Mouse (Mus musculus) thymus, adult 2 months (tissue): ENCODE measurements around the gene Kif11. TPM values are rescaled to one million over a fixed set of nuclear protein-coding genes. Genes with fewer than 3 reads are reported as not detected.

ENCODE experiments used
- DNase-seq: peaks from one replicate; pipeline ENCODE4 v3.0.0; 2021
- H3K27ac ChIP-seq: fragments of 200-500 bp; 2 replicates; pipeline ENCODE4 v1.5.1; 2012; ENCODE audit warnings: low read length, control low read depth; ENCODE audit not compliant: control insufficient read depth, insufficient read depth
- H3K27me3 ChIP-seq: fragments of 200-500 bp; 2 replicates; pipeline ENCODE4 v1.6.1; 2012; ENCODE audit warnings: mild to moderate bottlenecking, low read length, moderate library complexity, mixed read lengths; ENCODE audit not compliant: control insufficient read depth, insufficient read depth
- H3K36me3 ChIP-seq: fragments of 200-500 bp; 2 replicates; pipeline ENCODE4 v1.6.1; 2012; ENCODE audit warnings: mild to moderate bottlenecking, low read length, moderate library complexity; ENCODE audit not compliant: control insufficient read depth, insufficient read depth
- H3K4me1 ChIP-seq: fragments of 200-500 bp; replicated peaks from 2 replicates; pipeline ENCODE4 v1.6.1; 2012; ENCODE audit warnings: low read length; ENCODE audit not compliant: control insufficient read depth, insufficient read depth
- H3K4me3 ChIP-seq: fragments of 200-500 bp; 2 replicates; pipeline ENCODE4 v1.5.1; 2012; ENCODE audit warnings: mild to moderate bottlenecking, low read length, control low read depth, moderate library complexity; ENCODE audit not compliant: control insufficient read depth, insufficient read depth
- CTCF ChIP-seq: fragments of 200-500 bp; IDR thresholded peaks from 2 replicates; pipeline ENCODE4 v1.5.1; 2012; ENCODE audit warnings: mild to moderate bottlenecking, control low read depth, low read length, moderate library complexity, borderline replicate concordance; ENCODE audit not compliant: control insufficient read depth, poor library complexity, insufficient read depth; ENCODE audit errors: extremely low read depth
- POLR2A ChIP-seq: fragments of 200-500 bp; IDR thresholded peaks from 2 replicates; pipeline ENCODE4 v1.6.1; 2012; ENCODE audit warnings: mild to moderate bottlenecking, low read length, control low read depth, moderate library complexity; ENCODE audit not compliant: control insufficient read depth, poor library complexity, insufficient read depth; ENCODE audit errors: extremely low read depth
- WGBS: fragments of 180-500 bp; shearing (Covaris S2); methylation state at CpG from one replicate; pipeline ENCODE4 v1.1.7; 2018; 5-methylcytosine and 5-hydroxymethylcytosine counted together
- polyA plus RNA-seq: library from polyadenylated mRNA; depleted of rRNA; stranded (reverse); fragments of >200 nt; gene quantifications from 2 replicates; pipeline ENCODE4 v1.2.3, GENCODE M21; 2012

Kif11 gene
- polyA plus RNA-seq, 1 experiment: 22.5 TPM

GRCm38 (mm10) chr19:37437289-37437606 is 61.0 kb downstream of the Kif11 start:
- Histone ChIP-seq H3K27me3 (peaks cover 17% of the 10 kb centered on the region), H3K27ac (no peak overlapping the region), H3K4me1 (peaks cover 12% of the 10 kb centered on the region; the same call in 1 of the 2 replicates), H3K36me3 (no peaks in the 10 kb centered on the region), H3K4me3 (no peak overlapping the region)
- no peak for DNase-seq
- TF ChIP-seq POLR2A (no peak), CTCF (no peak)
- 36% methylated on average over 14 of the region's 14 CpGs for WGBS

- Histone ChIP-seq H3K27ac (no peak overlapping the region), H3K36me3 (no peaks in the 10 kb centered on the region), H3K27me3 (peaks cover 8% of the 10 kb centered on the region), H3K4me3 (no peak overlapping the region), H3K4me1 (peaks cover 1% of the 10 kb centered on the region; the same call in 1 of the 2 replicates)
- WGBS: 83% methylated on average over 4 of the region's 4 CpGs
- no peak for DNase-seq
- no peak for TF ChIP-seq POLR2A
- TF ChIP-seq CTCF: no peak
These were observed 64.0 kb downstream of the Kif11 start for GRCm38 (mm10) chr19:37440181-37440580.

GRCm38 (mm10) chr19:37440708-37441475 is 64.7 kb downstream of the Kif11 start:
- Histone ChIP-seq H3K36me3 (no peaks in the 10 kb centered on the region), H3K27ac (no peak overlapping the region), H3K4me3 (no peak overlapping the region), H3K27me3 (peaks cover 2% of the 10 kb centered on the region; the same call in 1 of the 2 replicates), H3K4me1 (no peaks in the 10 kb centered on the region)
- DNase-seq: no peak
- 95% methylated on average over 16 of the region's 16 CpGs for WGBS
- TF ChIP-seq CTCF: no peak
- no peak for TF ChIP-seq POLR2A

GRCm38 (mm10) chr19:37442524-37443286 is 66.5 kb downstream of the Kif11 start:
- no peak overlapping the region for H3K27ac ChIP-seq
- no peaks in the 10 kb centered on the region for H3K36me3 ChIP-seq
- no peak for DNase-seq
- WGBS: 24% methylated on average over 10 of the region's 10 CpGs
- H3K4me3 ChIP-seq: no peak overlapping the region
- no peaks in the 10 kb centered on the region for H3K27me3 ChIP-seq
- TF ChIP-seq POLR2A (no peak), CTCF (no peak)
- no peaks in the 10 kb centered on the region for H3K4me1 ChIP-seq

GRCm38 (mm10) chr19:37443631-37444140 is 67.5 kb downstream of the Kif11 start:
- Histone ChIP-seq H3K27ac (no peak overlapping the region), H3K27me3 (no peaks in the 10 kb centered on the region), H3K4me3 (no peak overlapping the region), H3K36me3 (no peaks in the 10 kb centered on the region), H3K4me1 (no peaks in the 10 kb centered on the region)
- WGBS: 15% methylated on average over 4 of the region's 4 CpGs
- no peak for TF ChIP-seq CTCF
- TF ChIP-seq POLR2A: no peak
- no peak for DNase-seq

DNA sequence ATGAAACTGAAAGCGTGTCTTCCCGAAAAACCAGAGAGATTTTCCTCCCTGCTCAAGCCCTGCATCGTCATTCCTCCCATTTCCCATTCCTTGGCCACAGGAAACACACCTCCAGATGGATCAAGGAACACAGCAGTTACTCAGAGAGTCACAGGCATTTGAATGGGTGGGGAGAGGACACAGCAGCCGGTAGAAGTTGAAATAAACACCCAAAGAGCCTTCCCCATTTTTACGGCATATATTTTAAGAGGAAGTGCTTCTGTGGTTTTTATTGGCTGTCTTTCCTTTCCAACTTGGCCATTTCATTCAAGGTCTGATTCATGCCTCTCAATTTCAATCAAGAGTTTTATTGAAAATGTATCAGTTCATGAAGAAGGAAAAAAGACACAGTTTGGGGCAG is 72.0 kb downstream of the Kif11 start:
- Histone ChIP-seq H3K27ac (no peak overlapping the region), H3K27me3 (no peaks in the 10 kb centered on the region), H3K4me1 (no peaks in the 10 kb centered on the region), H3K4me3 (no peak overlapping the region), H3K36me3 (no peaks in the 10 kb centered on the region)
- TF ChIP-seq POLR2A (no peak), CTCF (no peak)
- WGBS: 7% methylated on average over 5 of the region's 5 CpGs
- no peak for DNase-seq

DNA sequence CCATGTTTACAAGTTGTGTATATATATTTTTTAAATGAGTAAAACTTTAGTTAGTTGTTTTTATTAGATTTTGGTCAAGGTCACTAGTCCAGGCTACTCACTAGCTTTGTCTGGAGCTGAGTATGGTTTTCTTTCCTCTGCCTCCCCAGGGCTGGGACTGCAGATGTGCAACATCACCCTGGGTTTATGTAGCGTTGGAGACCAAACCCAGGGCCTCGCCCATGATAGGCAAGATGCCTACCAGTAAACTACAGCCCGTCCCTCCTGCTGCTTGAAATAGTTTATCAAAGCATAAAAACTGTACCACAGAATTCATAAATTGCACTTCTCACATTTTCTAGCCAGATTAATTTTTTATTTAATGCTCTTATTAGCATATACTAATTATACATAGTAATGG is 73.0 kb downstream of the Kif11 start:
- H3K36me3 ChIP-seq: no peaks in the 10 kb centered on the region
- no peaks in the 10 kb centered on the region for H3K4me1 ChIP-seq
- no peak for TF ChIP-seq POLR2A
- TF ChIP-seq CTCF: no peak
- H3K4me3 ChIP-seq: no peak overlapping the region
- no peak overlapping the region for H3K27ac ChIP-seq
- H3K27me3 ChIP-seq: no peaks in the 10 kb centered on the region
- WGBS: 95% methylated on average over 3 of the region's 3 CpGs
- no peak for DNase-seq
